Mouse (Mus musculus) erythroblast, adult 5-6 weeks (primary cell): ENCODE data around the gene Bcl2. TPM values are rescaled to one million over a fixed set of nuclear protein-coding genes. Genes with fewer than 3 reads are reported as not detected.

Experiments used
- ATAC-seq: replicated peaks from 2 replicates; pipeline ENCODE4 v1.8.0; 2016; ENCODE audit warnings: moderate number of reproducible peaks, mild to moderate bottlenecking, moderate TSS enrichment, inconsistent platforms; ENCODE audit not compliant: poor library complexity, low FRiP score, severe bottlenecking
- total RNA-seq, 2 experiments: library from RNA; stranded (forward) in 1 of 2; stranded (reverse) in 1 of 2; fragments of 150-400 nt in 1 of 2; fragments of 200-764, 138-1000 nt in 1 of 2; gene quantifications; 2 replicates each; pipeline versions ENCODE4 v1.2.3 to v1.2.4; 2015 to 2017; ENCODE audit warnings: low replicate concordance in 2 of 2

Gene Bcl2
- total RNA-seq, 2 experiments from 2014 or later: 1.7 to 3.5 TPM

DNA sequence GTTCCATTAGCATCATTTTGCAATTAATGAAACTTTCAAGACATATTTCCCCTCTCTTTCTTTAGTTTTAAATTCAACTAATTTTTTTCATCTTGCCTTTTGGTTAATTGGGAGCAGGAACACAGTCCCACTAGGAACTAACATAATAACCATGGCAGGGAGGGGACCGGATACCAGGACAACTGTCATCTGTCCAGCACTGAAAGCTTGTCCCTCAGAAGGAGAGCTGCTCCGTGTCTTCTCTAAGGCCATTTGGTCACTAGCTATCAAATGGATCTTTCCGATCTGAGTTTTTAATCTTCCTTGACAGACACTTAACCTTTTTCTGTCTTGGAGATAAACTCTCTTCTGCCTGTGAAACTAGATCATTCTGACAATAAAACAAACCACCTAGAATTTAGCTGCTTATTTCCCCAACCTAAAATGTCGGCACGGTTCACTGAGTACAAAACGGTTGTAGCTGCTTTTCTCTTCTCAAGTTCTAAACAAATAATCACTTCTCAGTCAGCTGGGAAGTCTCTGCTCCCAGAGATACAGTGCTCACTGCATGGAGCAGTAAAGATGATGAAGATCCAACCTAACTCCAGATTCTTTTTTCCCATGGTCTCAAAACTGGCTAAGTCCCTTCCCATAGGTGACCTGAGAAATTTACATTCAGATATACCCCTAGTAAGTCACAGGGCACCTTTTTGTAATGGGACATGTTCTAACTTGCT, 34.1 kb downstream of the Bcl2 start:
- no peak for ATAC-seq

- ATAC-seq: no peak
Measured at GRCm38 (mm10) chr1:106678060-106678478, 36.0 kb downstream of the Bcl2 start.

DNA sequence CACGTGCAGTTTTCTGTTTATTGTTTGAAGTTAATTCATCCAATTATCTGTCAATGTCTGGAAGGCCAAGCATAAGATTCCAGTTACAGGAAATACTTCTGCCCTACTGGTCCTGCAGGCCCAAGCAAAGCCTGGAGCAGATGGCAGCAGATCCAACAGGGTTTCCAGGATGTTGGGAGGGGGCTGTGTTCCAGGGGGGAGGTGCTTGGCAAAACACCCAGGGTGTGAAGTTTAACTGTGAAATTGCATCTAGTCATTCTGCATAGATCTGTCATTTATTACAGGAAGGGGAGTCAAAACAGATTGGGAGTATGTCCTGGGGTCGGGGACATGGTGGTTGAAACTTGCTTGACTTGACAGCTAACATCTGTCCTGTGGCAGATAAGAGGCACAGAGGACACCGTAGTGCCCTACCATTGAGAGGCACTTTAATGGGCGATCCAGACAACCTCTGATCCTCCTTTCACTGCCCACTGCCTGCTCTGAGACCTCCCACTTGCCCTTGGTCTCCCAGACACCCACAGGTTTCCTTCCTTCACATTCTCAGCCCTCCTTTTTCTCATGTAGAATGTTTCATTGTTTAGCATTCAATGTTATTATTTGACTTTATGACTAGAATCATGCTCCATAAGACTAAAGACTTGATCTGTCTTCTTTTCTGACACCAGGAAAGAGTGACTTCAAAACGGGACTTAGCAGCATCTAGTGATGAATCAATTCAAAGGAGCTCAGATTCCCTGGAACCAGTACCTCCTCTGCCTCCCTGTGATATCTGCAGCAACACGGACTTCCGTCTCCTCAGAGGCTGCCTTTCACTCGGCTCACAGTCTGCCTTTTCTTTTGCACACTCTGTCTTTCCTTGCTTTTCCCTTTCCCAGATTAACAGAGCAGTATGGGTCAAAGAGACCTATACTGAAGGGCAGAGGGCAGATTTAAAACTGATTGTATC, 47.7 kb downstream of the Bcl2 start:
- ATAC-seq: no peak

GRCm38 (mm10) chr1:106664978-106665377, 49.1 kb downstream of the Bcl2 start:
- ATAC-seq: no peak

- ATAC-seq: no peak
Measured at GRCm38 (mm10) chr1:106662486-106662885, 51.6 kb downstream of the Bcl2 start.

DNA sequence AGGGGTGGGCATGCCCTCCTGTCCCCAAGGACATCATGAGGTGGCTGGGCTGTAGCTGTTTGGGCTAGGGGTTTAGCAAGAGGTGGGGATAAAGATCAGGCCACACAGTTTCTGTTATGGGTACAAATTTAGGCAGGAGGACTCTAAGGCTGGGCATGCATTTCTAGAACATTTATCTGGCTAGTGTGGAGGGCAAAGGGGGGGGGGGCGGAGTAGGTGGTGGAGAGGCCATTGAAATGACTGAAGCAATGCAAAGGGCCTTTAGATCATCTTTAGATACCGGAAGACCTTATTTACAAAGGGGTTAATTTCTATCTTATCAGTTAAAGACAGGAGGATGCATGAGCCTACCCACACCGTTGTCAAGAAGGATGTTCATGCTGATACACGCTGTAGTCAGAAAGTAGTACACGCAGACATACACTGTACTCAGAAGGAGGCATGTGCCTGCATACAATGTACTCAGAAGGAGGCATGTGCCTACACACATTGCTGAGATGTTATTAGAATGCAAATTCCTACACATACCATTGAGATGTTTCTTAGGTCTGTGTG, 55.7 kb downstream of the Bcl2 start:
- no peak for ATAC-seq

DNA sequence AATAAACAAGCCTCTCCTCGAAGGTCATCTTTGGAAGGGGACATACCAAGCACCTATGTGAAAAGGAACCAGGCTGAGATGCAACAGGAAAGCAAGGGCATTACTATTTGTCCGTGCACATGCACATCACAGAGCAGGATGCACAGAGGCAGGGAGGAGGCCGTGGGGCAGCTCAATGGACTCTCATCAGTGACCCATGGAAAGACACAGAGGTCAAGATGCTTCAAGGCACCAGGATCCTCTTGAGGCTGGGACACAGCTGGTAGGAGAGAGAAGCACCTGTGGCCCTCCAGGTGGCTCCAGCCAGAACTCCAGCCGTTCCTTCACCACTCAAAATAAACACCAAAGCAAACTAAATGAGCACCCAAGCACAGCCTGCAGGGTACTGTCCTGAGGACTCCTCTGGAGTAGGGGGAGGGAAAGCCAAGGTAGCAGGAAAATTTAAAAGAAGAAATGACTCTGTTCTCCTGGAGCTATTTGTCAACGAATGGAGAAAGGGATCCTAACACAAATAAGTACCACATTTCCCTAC, 57.8 kb downstream of the Bcl2 start:
- no peak for ATAC-seq

GRCm38 (mm10) chr1:106654254-106654653, 59.8 kb downstream of the Bcl2 start:
- ATAC-seq: no peak

GRCm38 (mm10) chr1:106653441-106653860, 60.6 kb downstream of the Bcl2 start:
- no peak for ATAC-seq

DNA sequence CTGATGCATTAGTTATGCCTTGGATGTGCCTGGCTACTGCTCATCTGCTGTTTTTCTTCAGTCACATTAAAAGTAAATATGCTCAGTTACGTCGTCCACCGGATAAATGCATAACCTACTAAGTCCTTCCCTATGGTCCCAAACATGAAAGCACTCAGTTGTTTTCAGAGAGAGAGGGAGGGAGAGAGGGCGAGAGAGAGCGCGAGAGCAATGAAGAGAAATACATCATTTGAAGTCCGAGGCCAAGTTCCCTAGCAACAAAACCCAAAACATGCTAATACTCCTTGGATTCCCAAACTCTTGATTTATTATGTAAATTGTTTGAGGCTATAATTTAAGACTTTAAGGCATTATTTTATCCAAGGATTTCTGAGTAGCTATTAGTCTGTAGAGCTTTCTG, 62.9 kb downstream of the Bcl2 start:
- ATAC-seq: no peak

DNA sequence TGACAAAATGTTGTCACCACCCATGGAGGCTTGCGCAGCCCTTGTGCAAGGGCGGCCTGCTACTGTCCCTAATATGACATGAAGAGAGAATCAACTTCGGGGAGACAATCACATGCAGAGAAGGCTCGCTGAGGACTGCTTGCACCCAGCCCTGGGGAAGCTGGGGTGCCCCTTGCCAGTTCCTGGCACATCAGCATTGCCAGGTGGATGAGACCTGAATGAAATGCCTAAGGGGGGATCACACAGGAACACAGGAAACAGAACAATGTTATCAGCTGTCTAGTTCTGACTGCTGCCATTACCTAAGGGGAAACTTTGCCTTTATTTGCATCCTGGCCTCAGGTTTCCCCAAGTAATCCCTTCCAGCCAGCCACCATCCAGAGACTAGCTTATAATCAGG, 63.6 kb downstream of the Bcl2 start:
- no peak for ATAC-seq

GRCm38 (mm10) chr1:106647336-106647735, 66.7 kb downstream of the Bcl2 start:
- ATAC-seq: no peak

GRCm38 (mm10) chr1:106644566-106644965, 69.5 kb downstream of the Bcl2 start:
- no peak for ATAC-seq

DNA sequence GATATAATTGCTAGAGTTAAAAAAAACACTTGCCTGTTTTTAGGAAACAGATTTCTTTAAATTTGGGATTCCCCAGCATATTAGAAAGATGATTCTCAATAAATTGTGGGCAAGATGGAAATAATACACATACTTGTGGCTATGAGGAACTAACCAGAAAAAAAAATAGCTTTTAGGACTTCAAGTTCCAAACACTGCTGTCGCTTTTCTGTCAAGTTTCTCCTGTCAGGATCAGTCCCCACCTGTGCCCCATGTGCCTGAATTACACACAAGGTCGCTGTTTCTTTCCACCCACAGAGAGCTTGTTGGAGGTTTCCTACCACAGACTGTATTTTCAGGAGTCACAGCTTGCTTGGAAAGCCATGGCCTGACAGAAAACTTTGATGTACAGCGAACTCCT, 70.5 kb downstream of the Bcl2 start:
- no peak for ATAC-seq

GRCm38 (mm10) chr1:106640577-106640976, 73.5 kb downstream of the Bcl2 start:
- ATAC-seq: no peak

DNA sequence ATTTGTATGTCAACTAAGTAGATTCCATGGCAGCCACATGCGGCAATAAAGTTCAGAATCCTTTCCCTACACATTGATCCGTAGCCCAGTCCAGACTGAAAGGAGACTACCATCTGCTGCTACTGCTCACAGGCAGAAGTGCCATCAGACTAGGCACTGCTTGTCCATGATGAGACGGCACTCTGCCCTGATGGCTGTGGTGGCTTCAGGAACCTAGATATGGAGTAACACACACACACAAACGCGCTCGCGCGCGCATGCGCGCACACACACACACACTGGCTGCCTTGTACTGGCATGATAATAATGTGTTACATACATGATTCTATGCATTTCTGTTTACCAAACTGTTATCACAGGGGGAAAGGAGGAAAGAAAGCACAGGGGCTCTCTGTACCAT, 76.4 kb downstream of the Bcl2 start:
- no peak for ATAC-seq

DNA sequence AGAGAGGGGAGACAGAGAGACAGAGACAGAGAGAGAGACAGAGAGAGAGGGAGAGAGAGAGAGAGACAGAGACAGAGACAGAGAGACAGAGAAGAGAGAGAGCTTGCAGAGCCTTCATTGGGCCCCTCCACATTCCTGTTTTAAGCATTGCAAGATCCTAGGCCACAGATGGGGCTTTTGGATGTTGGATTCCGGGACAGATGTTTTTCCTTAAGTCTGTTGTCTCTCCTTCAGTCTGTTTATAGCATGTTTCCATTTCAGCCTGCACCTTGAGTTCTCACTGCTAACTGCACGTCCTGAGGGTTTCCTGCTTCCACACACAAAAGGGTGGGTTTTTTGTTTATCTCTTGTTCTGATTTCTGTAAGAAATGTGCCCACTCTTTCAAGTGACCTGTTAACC, 77.4 kb downstream of the Bcl2 start:
- ATAC-seq: no peak

DNA sequence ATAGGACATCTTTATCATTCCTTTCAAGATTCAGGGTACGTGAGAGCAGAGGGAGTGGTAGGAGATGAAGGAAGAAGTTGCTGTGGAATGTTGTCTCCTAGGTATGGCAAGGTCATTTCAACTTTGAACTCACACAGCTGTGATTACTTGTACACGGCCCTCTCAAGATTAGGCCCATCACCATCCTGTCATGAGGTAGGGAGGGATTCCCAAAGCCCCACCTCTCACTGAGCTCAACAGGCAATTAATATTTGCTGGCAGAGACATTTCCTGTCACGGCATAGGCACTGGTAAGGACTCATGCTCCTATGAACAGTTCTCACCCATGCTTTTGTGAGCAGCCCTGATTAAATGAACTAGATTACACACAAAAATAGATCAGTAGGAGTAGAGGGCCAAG, 80.9 kb downstream of the Bcl2 start:
- ATAC-seq: no peak

GRCm38 (mm10) chr1:106631869-106632463, 82.1 kb downstream of the Bcl2 start:
- no peak for ATAC-seq

DNA sequence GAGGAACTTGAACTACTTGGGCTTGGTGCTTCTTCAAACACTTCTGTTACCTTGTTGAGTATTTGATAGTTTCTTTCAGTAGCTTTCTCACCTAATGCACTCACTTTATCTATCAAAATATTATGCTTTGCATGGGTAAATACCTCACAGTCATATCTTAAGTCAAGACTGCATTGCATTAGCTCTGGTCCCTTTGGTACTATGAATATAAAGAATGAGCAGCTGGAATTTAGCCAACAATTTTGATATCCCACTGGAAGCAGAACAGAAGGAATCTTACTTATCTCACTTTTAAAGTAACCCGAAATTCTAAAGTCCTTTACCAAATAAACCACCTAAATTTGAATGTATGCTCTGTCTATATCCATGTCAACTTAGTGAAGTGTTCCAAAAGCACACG, 83.1 kb downstream of the Bcl2 start:
- no peak for ATAC-seq
